Mouse (Mus musculus) limb, embryonic 14.5 days (tissue): ENCODE measurements around the gene Sorcs3. TPM values are rescaled to one million over a fixed set of nuclear protein-coding genes. Genes with fewer than 3 reads are reported as not detected.

Experiments used
- ATAC-seq: fragments of 200-750 bp; cut with Nextera tagmentation; 2 replicates; pipeline ENCODE4 v1.8.0; 2017; ENCODE audit warnings: low read depth, moderate number of reproducible peaks, moderate TSS enrichment; ENCODE audit not compliant: low FRiP score
- DNase-seq: peaks from one replicate; pipeline ENCODE4 v3.0.0-alpha.2; 2015; ENCODE audit warnings: low spot score
- H3K27ac ChIP-seq: fragments of 300-500 bp; sonication (generic); replicated peaks from 2 replicates; pipeline ENCODE4 v1.5.1; 2014; ENCODE audit warnings: low read depth, mild to moderate bottlenecking, low read length, moderate library complexity, mixed read lengths
- H3K27me3 ChIP-seq: fragments of 300-500 bp; sonication (generic); 2 replicates; pipeline ENCODE4 v1.6.1; 2014; ENCODE audit warnings: low read length, mixed read lengths; ENCODE audit not compliant: control insufficient read depth, insufficient read depth
- H3K36me3 ChIP-seq: fragments of 300-500 bp; sonication (generic); 2 replicates; pipeline ENCODE4 v1.6.1; 2014; ENCODE audit warnings: mild to moderate bottlenecking, low read length, moderate library complexity, mixed read lengths; ENCODE audit not compliant: control insufficient read depth, insufficient read depth
- H3K4me1 ChIP-seq: fragments of 300-500 bp; sonication (generic); 2 replicates; pipeline ENCODE4 v1.6.1; 2014; ENCODE audit warnings: antibody characterized with exemption, low read length, mixed read lengths; ENCODE audit not compliant: control insufficient read depth, insufficient read depth
- H3K4me2 ChIP-seq: fragments of 300-500 bp; sonication (generic); replicated peaks from 2 replicates; pipeline ENCODE4 v1.6.1; 2014; ENCODE audit warnings: low read depth, mild to moderate bottlenecking, low read length, moderate library complexity; ENCODE audit not compliant: severe bottlenecking
- H3K4me3 ChIP-seq: fragments of 300-500 bp; sonication (generic); replicated peaks from 2 replicates; pipeline ENCODE4 v1.5.1; 2014; ENCODE audit warnings: low read length
- H3K9ac ChIP-seq: fragments of 300-500 bp; sonication (generic); 2 replicates; pipeline ENCODE4 v1.6.1; 2014; ENCODE audit warnings: mild to moderate bottlenecking, low read depth, low read length, moderate library complexity; ENCODE audit not compliant: severe bottlenecking
- H3K9me3 ChIP-seq: fragments of 300-500 bp; sonication (generic); 2 replicates; pipeline ENCODE4 v1.6.1; 2016; ENCODE audit warnings: low read length; ENCODE audit not compliant: control insufficient read depth
- POLR2A ChIP-seq: fragments of 200-500 bp; IDR thresholded peaks from 2 replicates; pipeline ENCODE4 v1.8.0; 2012; ENCODE audit warnings: inconsistent platforms, mild to moderate bottlenecking, moderate library complexity, borderline replicate concordance; ENCODE audit not compliant: insufficient read depth, insufficient read length; ENCODE audit errors: extremely low read depth
- WGBS: fragments of 180-500 bp; shearing (Covaris S2); extraction: QIAGEN DNeasy Blood & Tissue Kit; methylation state at CpG from one replicate; pipeline ENCODE4 v1.1.7; 2014; 5-methylcytosine and 5-hydroxymethylcytosine counted together
- polyA plus RNA-seq, 2 experiments: library from polyadenylated mRNA; depleted of rRNA in 1 of 2; stranded (reverse) in 1 of 2; unstranded in 1 of 2; fragments of >200 nt; fragmentation: Nextera tagmentation in 1 of 2; extraction: Ambion mirVana in 1 of 2; gene quantifications; 2 replicates each; pipeline versions ENCODE4 v1.2.1 to v1.2.3; 2012 to 2014

Gene Sorcs3
- polyA plus RNA-seq, 2 experiments = 3.0 to 3.1 TPM

GRCm38 (mm10) chr19:48411332-48411731 is 205.5 kb downstream of the Sorcs3 start:
- Histone ChIP-seq H3K4me1 (no peaks in the 10 kb centered on the region), H3K27ac (no peak overlapping the region), H3K4me3 (no peak overlapping the region), H3K36me3 (no peaks in the 10 kb centered on the region), H3K27me3 (no peaks in the 10 kb centered on the region), H3K4me2 (no peak overlapping the region), H3K9ac (no peak overlapping the region), H3K9me3 (no peaks in the 10 kb centered on the region)
- ATAC-seq = no peak
- 51% methylated on average over 2 of the region's 2 CpGs for WGBS
- DNase-seq = no peak
- no peak for TF ChIP-seq POLR2A

GRCm38 (mm10) chr19:48413836-48414235 is 208.0 kb downstream of the Sorcs3 start:
- DNase-seq (peak; percentile 69), ATAC-seq (no peak)
- WGBS = 62% methylated on average over 2 of the region's 2 CpGs
- no peaks in the 10 kb centered on the region for H3K4me1 ChIP-seq
- no peak overlapping the region for H3K27ac ChIP-seq
- H3K27me3 ChIP-seq = no peaks in the 10 kb centered on the region
- no peaks in the 10 kb centered on the region for H3K9me3 ChIP-seq
- TF ChIP-seq POLR2A = no peak
- H3K36me3 ChIP-seq = no peaks in the 10 kb centered on the region
- H3K9ac ChIP-seq = no peak overlapping the region
- H3K4me2 ChIP-seq = no peak overlapping the region
- H3K4me3 ChIP-seq = no peak overlapping the region

- H3K4me3 ChIP-seq = no peak overlapping the region
- no peak for DNase-seq
- 83% methylated on average over 3 of the region's 3 CpGs for WGBS
- no peak overlapping the region for H3K9ac ChIP-seq
- no peak for TF ChIP-seq POLR2A
- no peak overlapping the region for H3K27ac ChIP-seq
- no peaks in the 10 kb centered on the region for H3K36me3 ChIP-seq
- H3K27me3 ChIP-seq = no peaks in the 10 kb centered on the region
- no peaks in the 10 kb centered on the region for H3K9me3 ChIP-seq
- no peaks in the 10 kb centered on the region for H3K4me1 ChIP-seq
- no peak for ATAC-seq
- no peak overlapping the region for H3K4me2 ChIP-seq
Observed at GRCm38 (mm10) chr19:48418356-48418755, 212.5 kb downstream of the Sorcs3 start.

GRCm38 (mm10) chr19:48429263-48429662 is 223.4 kb downstream of the Sorcs3 start:
- WGBS = 78% methylated on average over 4 of the region's 4 CpGs
- no peak for TF ChIP-seq POLR2A
- DNase-seq (no peak), ATAC-seq (no peak)
- Histone ChIP-seq H3K9me3 (no peaks in the 10 kb centered on the region), H3K4me1 (peaks cover 5% of the 10 kb centered on the region; the same call in 1 of the 2 replicates), H3K4me2 (no peak overlapping the region), H3K9ac (no peak overlapping the region), H3K27ac (no peak overlapping the region), H3K27me3 (no peaks in the 10 kb centered on the region), H3K36me3 (no peaks in the 10 kb centered on the region), H3K4me3 (no peak overlapping the region)

GRCm38 (mm10) chr19:48429755-48430154 is 223.9 kb downstream of the Sorcs3 start:
- Histone ChIP-seq H3K27ac (no peak overlapping the region), H3K9me3 (no peaks in the 10 kb centered on the region), H3K36me3 (no peaks in the 10 kb centered on the region), H3K9ac (no peak overlapping the region), H3K4me1 (peaks cover 5% of the 10 kb centered on the region; the same call in 1 of the 2 replicates), H3K27me3 (no peaks in the 10 kb centered on the region), H3K4me2 (no peak overlapping the region; the same call in 1 of the 2 replicates), H3K4me3 (no peak overlapping the region)
- no peak for TF ChIP-seq POLR2A
- DNase-seq = peak; percentile 14
- WGBS = 34% methylated on average over 2 of the region's 2 CpGs
- no peak for ATAC-seq

- Histone ChIP-seq H3K27ac (no peak overlapping the region), H3K9me3 (no peaks in the 10 kb centered on the region), H3K4me1 (peaks cover 5% of the 10 kb centered on the region; the same call in 1 of the 2 replicates), H3K36me3 (no peaks in the 10 kb centered on the region), H3K4me2 (no peak overlapping the region; the same call in 1 of the 2 replicates), H3K4me3 (no peak overlapping the region), H3K27me3 (no peaks in the 10 kb centered on the region), H3K9ac (no peak overlapping the region)
- 65% methylated on average over 5 of the region's 5 CpGs for WGBS
- no peak for DNase-seq
- no peak for ATAC-seq
- no peak for TF ChIP-seq POLR2A
Observed at GRCm38 (mm10) chr19:48430328-48430727, 224.5 kb downstream of the Sorcs3 start.
